Mouse (Mus musculus) embryonic stem cell, embryonic (primary cell): ENCODE results near the gene Btbd35f20.
"Not testable (repeated sequence)": the region's sequence is repeated elsewhere in the genome, so short reads cannot be mapped to it uniquely, and the experiment has no call there.

ENCODE experiments used
- CTCF ChIA-PET, 4 experiments: fragments of 300-600 bp in 2 of 4; fragments of 350-600 bp in 2 of 4; sonication (Branson Sonifier 250); formaldehyde crosslinking; loops; one replicate each; lab custom pipeline; 2022; ENCODE audit warnings: inconsistent platforms in 2 of 4; lab: Charles Lee
- POLR2A ChIA-PET, 4 experiments: fragments of 300-600 bp in 2 of 4; fragments of 350-600 bp in 2 of 4; sonication (Branson Sonifier 250); formaldehyde crosslinking; loops; one replicate each; lab custom pipeline; 2022; ENCODE audit warnings: antibody characterized with exemption in 4 of 4, inconsistent platforms in 1 of 4; lab: Charles Lee

Btbd35f20 gene

DNA sequence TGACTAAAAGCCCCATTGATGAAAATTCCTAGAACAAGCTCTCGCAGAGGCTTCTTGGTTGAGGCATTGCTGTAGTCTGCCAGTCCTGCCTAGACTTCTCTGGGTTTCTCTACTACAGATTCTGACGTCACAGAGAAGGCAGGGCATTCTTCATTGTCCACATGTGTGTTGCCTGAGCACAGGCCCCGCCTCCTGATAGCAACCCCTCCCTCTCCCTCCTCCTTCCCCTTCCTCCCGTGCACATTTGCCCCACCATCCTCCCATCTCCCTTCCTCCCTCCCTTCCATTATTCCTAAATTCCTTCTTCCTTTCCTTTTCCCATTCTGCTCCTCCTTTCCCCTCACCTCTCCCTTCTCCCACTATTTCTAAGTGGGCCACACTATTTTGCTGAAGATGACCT lies at the start of gene Btbd35f20:
Gene Btbd35f20, minus strand, starts transcription at position 101 of the 400 bp plus-strand sequence.
- POLR2A ChIA-PET, CTCF ChIA-PET: not testable (repeated sequence)
